Mouse (Mus musculus) neural tube, embryonic 10.5 days (tissue): ENCODE measurements around the gene Olfr1438-ps1.
"Not testable (repeated sequence)": the region's sequence is repeated elsewhere in the genome, so short reads cannot be mapped to it uniquely, and the experiment has no call there.

ENCODE experiments used
- DNase-seq: peaks from one replicate; pipeline ENCODE4 v3.0.0-alpha.2; 2017; ENCODE audit warnings: low spot score; ENCODE audit errors: extremely low spot score

Gene Olfr1438-ps1

DNA sequence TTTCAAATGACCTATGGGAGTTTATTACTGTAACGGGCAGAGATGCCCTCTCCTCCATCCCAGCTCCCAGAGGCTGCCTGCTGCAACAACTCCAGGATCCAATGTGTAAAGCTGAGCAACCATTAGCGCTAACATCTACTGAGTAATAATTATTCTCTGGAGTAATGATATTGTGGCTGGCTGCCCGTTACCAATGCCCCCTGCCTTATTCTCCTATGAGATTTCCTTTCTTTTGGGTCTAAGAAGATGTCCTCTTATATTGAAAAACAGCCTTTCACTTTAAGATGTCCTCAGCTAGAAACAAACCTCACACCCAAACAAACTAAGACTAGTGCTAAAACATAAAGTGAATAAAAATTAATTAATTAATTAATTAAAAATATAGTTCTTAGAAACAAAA, at the start of gene Olfr1438-ps1:
Gene Olfr1438-ps1, minus strand, starts transcription at position 101 of the 400 bp plus-strand sequence.
- no peak for DNase-seq

GRCm38 (mm10) chr19:12374465-12375025, 38.8 kb upstream of the Olfr1438-ps1 start:
- DNase-seq, result no peak

- DNase-seq, result no peak
Observed at GRCm38 (mm10) chr19:12373004-12373403, 37.3 kb upstream of the Olfr1438-ps1 start.

DNA sequence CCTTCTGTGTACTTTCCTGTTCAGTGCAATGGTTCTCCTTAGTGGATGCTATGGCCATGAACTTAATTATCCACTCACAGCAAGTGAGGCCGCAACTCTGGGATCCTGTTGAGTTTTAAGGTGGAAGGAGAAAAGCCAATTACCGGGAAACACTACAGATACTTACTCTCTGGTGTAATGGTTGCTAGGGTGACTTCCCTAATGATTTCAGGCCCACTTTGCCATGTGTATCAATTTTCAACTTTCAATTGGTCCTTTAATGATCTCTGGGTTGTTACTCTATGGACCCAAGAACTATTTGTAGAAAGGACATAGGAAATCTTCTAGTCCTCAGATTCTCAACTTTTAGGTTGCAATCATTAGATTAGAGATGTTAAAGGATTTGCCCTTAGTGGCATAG, 10.7 kb downstream of the Olfr1438-ps1 start, which contains the start of gene Olfr1437:
Gene Olfr1437, minus strand, starts transcription at position 101 of the 400 bp plus-strand sequence.
- no peak for DNase-seq

- not testable (repeated sequence) for DNase-seq
Observed at GRCm38 (mm10) chr19:12299030-12299429, 36.7 kb downstream of the Olfr1438-ps1 start, which contains the start of gene Olfr1436. Gene Olfr1436 (minus strand): TSS chr19:12299130.

DNA sequence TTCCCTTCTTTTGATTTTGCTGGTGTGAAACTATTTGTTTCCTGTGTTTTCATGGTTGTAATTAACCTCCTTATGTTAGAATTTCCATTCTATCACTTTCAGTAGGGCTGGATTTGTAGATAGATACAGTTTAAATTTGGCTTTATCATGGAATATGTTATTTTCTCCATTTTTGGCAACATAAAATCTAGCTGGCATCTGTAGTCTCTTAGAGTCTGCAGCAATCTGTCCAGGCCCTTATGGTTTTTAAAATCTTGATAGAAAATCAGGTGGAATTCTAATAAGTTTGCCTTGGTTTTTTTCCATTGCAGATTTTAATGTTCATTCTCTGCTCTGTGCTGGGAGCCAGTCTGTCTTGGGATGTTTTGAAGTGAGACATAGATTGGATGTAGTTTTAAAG, 42.7 kb downstream of the Olfr1438-ps1 start:
- DNase-seq, result no peak

- DNase-seq, result no peak
Observed at GRCm38 (mm10) chr19:12279554-12279953, 56.2 kb downstream of the Olfr1438-ps1 start, which contains the start of gene Olfr1434. Gene Olfr1434 (plus strand): TSS chr19:12279854.
